Mouse (Mus musculus) myocyte (in vitro differentiated cells): ENCODE results near the gene Mrgprx2. TPM values are rescaled to one million over a fixed set of nuclear protein-coding genes. Genes with fewer than 3 reads are reported as not detected.
"Not testable (repeated sequence)": the region's sequence is repeated elsewhere in the genome, so short reads cannot be mapped to it uniquely, and the experiment has no call there.

Experiments used
- H3K27me3 ChIP-seq: one replicate; pipeline ENCODE4 v1.6.1; 2011; ENCODE audit not compliant: control insufficient read depth, insufficient read depth, insufficient read length
- H3K36me3 ChIP-seq: one replicate; pipeline ENCODE4 v1.6.1; 2011; ENCODE audit not compliant: control insufficient read depth, insufficient read depth
- H3K4me2 ChIP-seq: one replicate; pipeline ENCODE4 v1.6.1; 2011; ENCODE audit warnings: low read depth, control low read depth
- H3K4me3 ChIP-seq: one replicate; pipeline ENCODE4 v1.5.1; 2011; ENCODE audit warnings: mild to moderate bottlenecking, control low read depth, moderate library complexity
- H3K79me2 ChIP-seq: one replicate; pipeline ENCODE4 v1.6.1; 2011; ENCODE audit not compliant: control insufficient read depth, insufficient read depth
- H3ac ChIP-seq: one replicate; pipeline ENCODE4 v1.6.1; 2011; ENCODE audit not compliant: control insufficient read depth, insufficient read length
- CEBPB ChIP-seq: IDR thresholded peaks from 2 replicates; pipeline ENCODE4 v1.6.1; 2011; ENCODE audit warnings: mild to moderate bottlenecking, moderate library complexity; ENCODE audit not compliant: poor library complexity, insufficient read depth, severe bottlenecking
- E2F4 ChIP-seq: IDR thresholded peaks from one replicate; pipeline ENCODE4 v1.6.1; 2011; ENCODE audit warnings: mild to moderate bottlenecking, control low read depth, moderate library complexity; ENCODE audit not compliant: insufficient read depth
- MAX ChIP-seq: IDR thresholded peaks from one replicate; pipeline ENCODE4 v1.6.1; 2011; ENCODE audit warnings: low read depth, mild to moderate bottlenecking, control low read depth
- MYOD1 ChIP-seq, 3 experiments: IDR thresholded peaks; one replicate each; pipeline ENCODE4 v1.6.1; 2011; ENCODE audit warnings: control low read depth in 2 of 3, low read depth in 2 of 3, mild to moderate bottlenecking in 2 of 3, moderate library complexity in 1 of 3; ENCODE audit not compliant: insufficient read length in 2 of 3, control insufficient read depth in 1 of 3
- MYOG ChIP-seq, 3 experiments: IDR thresholded peaks; one replicate each; pipeline ENCODE4 v1.6.1; 2011; ENCODE audit warnings: control low read depth in 2 of 3, low read depth in 2 of 3, mild to moderate bottlenecking in 2 of 3; ENCODE audit not compliant: insufficient read length in 2 of 3, control insufficient read depth in 1 of 3, insufficient read depth in 1 of 3
- POLR2A ChIP-seq: IDR thresholded peaks from one replicate; pipeline ENCODE4 v1.6.1; 2011; ENCODE audit warnings: low read depth, mild to moderate bottlenecking, control low read depth, moderate library complexity; ENCODE audit not compliant: insufficient read length
- POLR2AphosphoS2 ChIP-seq: IDR thresholded peaks from one replicate; pipeline ENCODE4 v1.6.1; 2011; ENCODE audit warnings: low read depth, control low read depth; ENCODE audit not compliant: insufficient read length
- REST ChIP-seq: IDR thresholded peaks from one replicate; pipeline ENCODE4 v1.6.1; 2011; ENCODE audit warnings: mild to moderate bottlenecking, control low read depth, moderate library complexity; ENCODE audit not compliant: insufficient read depth, insufficient read length
- SRF ChIP-seq: IDR thresholded peaks from one replicate; pipeline ENCODE4 v1.6.1; 2011; ENCODE audit warnings: low read depth; ENCODE audit not compliant: control insufficient read depth, insufficient read length
- TCF12 ChIP-seq: IDR thresholded peaks from one replicate; pipeline ENCODE4 v1.6.1; 2011; ENCODE audit warnings: mild to moderate bottlenecking, control low read depth; ENCODE audit not compliant: poor library complexity, insufficient read depth, severe bottlenecking
- TCF3 ChIP-seq: IDR thresholded peaks from one replicate; pipeline ENCODE4 v1.6.1; 2011; ENCODE audit warnings: low read depth, control low read depth; ENCODE audit not compliant: insufficient read length
- USF1 ChIP-seq: IDR thresholded peaks from one replicate; pipeline ENCODE4 v1.6.1; 2011; ENCODE audit warnings: low read depth, mild to moderate bottlenecking, control low read depth, moderate library complexity
- polyA plus RNA-seq: library from polyadenylated mRNA; unstranded; fragments of >200 nt; fragmentation: generic; extraction: Trizol; gene quantifications from one replicate; pipeline ENCODE4 v1.2.1, GENCODE M21; 2012; ENCODE audit warnings: missing spikeins

Gene Mrgprx2
- polyA plus RNA-seq = not detected

DNA sequence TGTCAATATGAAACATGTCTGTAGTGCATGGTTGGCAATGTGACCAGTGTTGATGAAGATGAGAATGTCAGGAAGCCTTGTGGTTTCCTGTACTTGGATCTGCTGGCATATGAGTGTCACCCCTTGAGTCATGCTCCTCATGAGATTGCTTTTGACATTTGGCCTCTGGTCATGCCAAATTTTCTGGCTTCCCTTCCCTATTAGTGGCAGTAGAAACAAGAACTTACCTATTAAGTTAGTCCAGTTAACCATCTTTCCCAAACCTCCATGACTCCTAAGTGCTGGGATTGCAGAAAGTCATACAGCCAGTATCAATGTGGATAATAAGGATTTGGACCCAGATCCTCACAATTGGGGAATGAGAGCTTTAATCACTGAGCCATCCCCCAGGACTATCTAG is at the start of gene Mrgprx2:
TSS of gene Mrgprx2 (minus strand) at position 101 of the 400 bp plus-strand sequence.
- H3K4me2 ChIP-seq = no peak within 1 kb of the TSS
- no peaks in the 10 kb centered on the region for H3K36me3 ChIP-seq
- TF ChIP-seq POLR2A (no peak), MYOD1 (IDR thresholded peaks at IDR 0.05; ENCODE audit: control insufficient read depth in 1 of 3, insufficient read length in 2 of 3, low read depth in 2 of 3) (no peak), E2F4 (no peak), MAX (no peak)
- H3K4me3 ChIP-seq = no peak within 1 kb of the TSS
- H3K79me2 ChIP-seq = no peaks in the 10 kb centered on the region
- H3K27me3 ChIP-seq = no peaks in the 10 kb centered on the region
- H3ac ChIP-seq = no peak within 1 kb of the TSS

DNA sequence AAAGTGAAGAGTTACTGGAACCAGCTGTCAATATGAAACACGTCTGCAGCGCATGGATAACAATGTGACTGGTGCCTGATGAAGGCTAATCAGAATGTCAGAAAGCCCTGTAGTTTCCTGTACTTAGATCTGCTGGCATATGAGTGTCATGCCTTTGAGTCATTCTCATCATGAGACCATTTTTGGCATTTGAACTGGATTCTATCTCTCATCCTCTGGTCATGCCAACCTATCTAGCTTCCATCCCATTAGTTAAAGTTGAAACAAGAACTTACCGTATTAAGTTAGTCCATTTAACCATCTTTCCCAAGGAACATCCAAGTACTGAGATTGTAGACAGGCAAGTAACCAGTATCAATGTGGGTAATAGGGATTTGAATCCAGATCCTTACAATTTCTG is 42.9 kb downstream of the Mrgprx2 start, which contains the start of gene Mrgprb1:
TSS of gene Mrgprb1 (minus strand) at position 101 of the 400 bp plus-strand sequence.
- H3K27me3 ChIP-seq = no peaks in the 10 kb centered on the region
- no peak within 1 kb of the TSS for H3ac ChIP-seq
- no peak within 1 kb of the TSS for H3K4me3 ChIP-seq
- H3K79me2 ChIP-seq = no peaks in the 10 kb centered on the region
- no peak for TF ChIP-seq MYOD1 (IDR thresholded peaks at IDR 0.05; ENCODE audit: control insufficient read depth in 1 of 3, insufficient read length in 2 of 3, low read depth in 2 of 3)
- TF ChIP-seq CEBPB = no peak
- no peak for TF ChIP-seq POLR2A
- no peak for TF ChIP-seq MAX
- no peak for TF ChIP-seq SRF
- no peak for TF ChIP-seq POLR2AphosphoS2
- TF ChIP-seq MYOG (IDR thresholded peaks at IDR 0.05; ENCODE audit: control insufficient read depth in 1 of 3, insufficient read depth in 1 of 3, insufficient read length in 2 of 3, low read depth in 2 of 3) = no peak
- TF ChIP-seq TCF12 = no peak
- no peak for TF ChIP-seq USF1
- no peak for TF ChIP-seq E2F4
- no peak for TF ChIP-seq TCF3
- TF ChIP-seq REST = no peak
- no peak within 1 kb of the TSS for H3K4me2 ChIP-seq
- H3K36me3 ChIP-seq = no peaks in the 10 kb centered on the region

DNA sequence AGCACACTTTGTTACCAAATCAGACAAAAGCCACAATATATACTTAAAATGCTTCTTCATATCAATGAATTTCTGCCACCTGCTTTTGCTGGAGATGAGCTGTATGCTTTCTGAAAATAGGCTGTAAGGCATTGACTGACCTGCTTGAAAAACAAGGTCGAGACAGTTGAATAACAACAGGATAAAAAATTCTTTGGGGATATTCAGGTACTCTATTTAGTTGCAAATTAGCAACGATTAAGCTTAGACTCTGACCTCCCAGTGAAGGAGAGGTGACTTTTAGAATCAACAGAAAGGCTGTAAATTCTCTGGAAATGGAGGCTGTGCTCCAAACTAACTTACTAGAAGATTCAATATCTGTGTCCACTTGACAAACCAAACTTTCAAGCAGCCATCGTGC is 62.5 kb downstream of the Mrgprx2 start:
- TF ChIP-seq MYOD1 (IDR thresholded peaks at IDR 0.05; ENCODE audit: control insufficient read depth in 1 of 3, insufficient read length in 2 of 3, low read depth in 2 of 3) (no peak), MYOG (IDR thresholded peaks at IDR 0.05; ENCODE audit: control insufficient read depth in 1 of 3, insufficient read depth in 1 of 3, insufficient read length in 2 of 3, low read depth in 2 of 3) (no peak), SRF (no peak), REST (no peak), POLR2AphosphoS2 (no peak), TCF12 (no peak), USF1 (no peak), POLR2A (no peak), TCF3 (no peak), CEBPB (no peak)
- H3K79me2 ChIP-seq = no peaks in the 10 kb centered on the region

DNA sequence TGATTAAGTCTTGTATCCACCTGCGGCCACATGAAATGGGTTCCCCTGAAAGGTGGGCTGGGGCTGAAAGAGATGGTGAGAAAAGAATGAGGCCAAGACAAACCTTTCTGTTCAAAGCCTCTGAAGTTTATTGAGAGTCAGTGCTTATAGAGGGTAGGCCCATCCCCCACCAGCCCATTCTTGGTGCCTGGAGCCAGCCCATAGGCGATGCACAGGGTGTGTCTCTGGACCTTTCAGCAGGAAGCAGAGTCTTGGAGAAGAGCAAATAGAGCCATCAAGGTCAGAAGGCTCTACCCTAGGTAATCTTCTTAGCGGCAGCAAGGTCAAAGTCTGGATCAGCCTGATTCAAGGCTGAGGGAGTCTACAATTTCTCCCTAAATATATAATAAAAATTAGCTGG is 63.2 kb downstream of the Mrgprx2 start:
- not testable (repeated sequence) for H3ac ChIP-seq, H3K36me3 ChIP-seq

More for the DNA sequence above, 62.5 kb downstream of the Mrgprx2 start:
- H3K36me3 ChIP-seq = no peaks in the 10 kb centered on the region
- no peak overlapping the region for H3ac ChIP-seq
- H3K27me3 ChIP-seq = no peaks in the 10 kb centered on the region
- H3K4me3 ChIP-seq = no peak overlapping the region
- no peak overlapping the region for H3K4me2 ChIP-seq

More for the DNA sequence above, 63.2 kb downstream of the Mrgprx2 start:
- H3K4me2 ChIP-seq, H3K79me2 ChIP-seq, H3K27me3 ChIP-seq, H3K4me3 ChIP-seq: not testable (repeated sequence)

Other genes with a start within 250 kb of the Mrgprx2 start
- gene Mrgprb8, start 110.8 kb downstream of the Mrgprx2 start, polyA plus RNA-seq = not detected
- not detected for gene Mrgprb1, start 43.0 kb downstream of the Mrgprx2 start, polyA plus RNA-seq
- not detected for gene Mrgprb2, start 58.8 kb upstream of the Mrgprx2 start, polyA plus RNA-seq
- gene Mrgprb3, start 144.5 kb upstream of the Mrgprx2 start, polyA plus RNA-seq = not detected